Mouse (Mus musculus): ENCODE measurements around the gene Scyl1.

GRCm38 (mm10) chr19:5756321-5756985 is 14.8 kb downstream of the Scyl1 start:
- no peak for TF ChIP-seq CTCF (IDR thresholded peaks at IDR 0.05; ENCODE audit: low read depth, low read length)
- TF ChIP-seq EP300 (IDR thresholded peaks at IDR 0.05; ENCODE audit: insufficient read depth, low read depth, low read length): no peak

Measured in ES-Bruce4 (cell line).